Mouse (Mus musculus) kidney, adult 8-10 months (tissue): ENCODE results near the gene Zfp740.
"Not testable (repeated sequence)": the region's sequence is repeated elsewhere in the genome, so short reads cannot be mapped to it uniquely, and the experiment has no call there.

ENCODE experiments used
- DNase-seq, 2 experiments: peaks; one replicate each; pipeline ENCODE4 v3.0.0; 2022

Zfp740 gene

DNA sequence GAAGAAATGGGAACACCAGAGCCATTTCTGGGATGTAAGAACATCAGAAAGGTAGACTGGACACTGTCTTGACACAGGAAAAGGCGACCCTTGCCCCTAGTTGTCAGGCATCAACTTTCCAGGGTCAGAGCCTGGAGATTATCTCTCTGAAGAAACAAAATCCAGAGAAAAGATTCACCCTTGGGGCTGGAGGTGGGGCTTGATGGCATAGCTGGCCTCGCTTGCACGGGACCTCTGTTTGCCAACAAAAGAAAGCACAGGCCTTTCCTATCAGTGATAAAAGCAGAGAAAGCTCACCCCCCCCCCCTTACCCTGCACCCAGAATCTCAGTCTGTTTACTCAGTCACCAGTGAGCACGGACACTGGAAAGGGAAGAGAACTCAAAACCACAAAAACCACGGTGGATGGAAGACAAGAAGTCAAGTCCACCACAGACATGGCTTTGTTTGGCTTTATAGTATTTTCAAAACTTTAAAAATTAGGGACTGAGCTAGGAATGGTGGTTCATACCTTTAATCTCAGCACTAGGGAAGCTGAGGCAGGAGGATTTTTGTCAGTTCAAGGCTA, 10.1 kb upstream of the Zfp740 start:
- DNase-seq, result no peak

DNA sequence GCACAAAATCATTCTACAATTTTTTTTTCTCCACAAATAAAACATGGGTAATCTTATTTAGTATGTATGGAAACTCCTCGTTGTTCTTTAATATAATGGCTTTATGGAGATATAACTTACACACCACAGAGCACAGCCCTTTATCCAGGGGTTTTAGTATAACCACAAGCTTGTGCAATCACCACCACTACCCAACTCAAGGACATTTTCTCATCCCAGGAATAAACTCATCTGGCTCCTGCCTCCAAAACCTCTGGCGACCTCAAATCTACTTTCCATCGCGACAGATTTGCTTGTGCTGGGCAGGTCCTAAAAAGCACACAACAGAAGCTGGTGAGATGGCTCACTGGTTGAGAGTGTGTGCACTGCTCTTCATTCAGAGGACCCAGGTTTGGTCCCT, 9.4 kb upstream of the Zfp740 start:
- DNase-seq, result no peak

DNA sequence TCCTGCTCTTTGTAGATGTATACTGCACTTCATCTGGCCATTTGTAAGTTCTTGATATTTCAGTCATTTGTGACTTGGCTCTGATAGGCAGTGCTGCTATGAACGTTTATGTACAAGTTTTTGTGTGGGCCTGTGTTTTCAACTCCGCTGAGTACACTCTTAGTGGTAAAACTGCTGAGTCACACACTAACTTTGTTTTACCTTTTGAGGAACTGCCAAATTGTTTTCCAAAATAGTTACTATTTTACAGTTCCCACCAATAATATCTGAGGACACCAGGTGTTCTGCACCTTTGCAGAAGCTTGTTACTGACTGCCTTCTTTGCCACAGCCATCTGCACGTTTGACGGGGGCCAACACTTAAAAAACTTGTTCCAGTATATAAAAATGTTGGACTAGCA, 8.6 kb upstream of the Zfp740 start:
- DNase-seq, result no peak

DNA sequence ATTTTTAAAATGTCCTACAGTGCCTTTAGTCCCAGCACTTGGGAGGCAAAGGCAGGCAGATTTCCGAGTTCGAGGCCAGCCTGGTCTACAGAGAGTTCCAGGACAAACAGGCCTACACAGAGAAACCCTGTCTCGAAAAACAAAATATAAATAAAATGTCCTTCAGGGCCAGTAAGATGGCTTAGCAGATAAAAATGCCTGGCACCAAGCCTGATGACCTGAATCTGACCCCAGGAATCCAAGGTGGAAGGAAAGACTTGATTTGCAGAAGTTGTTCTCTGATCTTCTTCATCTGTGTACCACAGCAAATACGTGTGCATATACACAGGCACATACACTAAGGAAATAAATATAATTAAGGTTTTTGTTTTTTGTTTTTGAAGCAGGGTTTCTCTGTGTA, 7.7 kb upstream of the Zfp740 start:
- DNase-seq, result no peak

DNA sequence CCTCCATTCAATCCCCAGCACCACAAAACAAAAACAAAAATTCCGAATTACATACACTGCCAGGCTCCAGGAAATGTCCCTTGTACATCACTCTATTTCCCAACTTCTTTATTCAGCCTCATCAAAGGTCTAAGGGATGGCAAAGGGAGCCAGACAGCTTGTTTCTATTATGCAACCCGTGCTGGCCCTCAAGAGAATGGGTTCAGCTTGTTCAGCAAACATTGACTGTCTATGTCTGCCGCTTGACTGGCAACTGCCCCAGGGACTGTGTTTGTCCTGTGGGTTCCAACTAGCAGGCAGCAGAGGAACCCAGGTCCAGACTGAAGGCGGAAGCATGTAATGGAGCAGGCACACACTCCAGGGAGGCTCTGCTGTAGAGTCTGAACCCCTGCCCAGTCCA, 4.2 kb upstream of the Zfp740 start:
- no peak for DNase-seq

DNA sequence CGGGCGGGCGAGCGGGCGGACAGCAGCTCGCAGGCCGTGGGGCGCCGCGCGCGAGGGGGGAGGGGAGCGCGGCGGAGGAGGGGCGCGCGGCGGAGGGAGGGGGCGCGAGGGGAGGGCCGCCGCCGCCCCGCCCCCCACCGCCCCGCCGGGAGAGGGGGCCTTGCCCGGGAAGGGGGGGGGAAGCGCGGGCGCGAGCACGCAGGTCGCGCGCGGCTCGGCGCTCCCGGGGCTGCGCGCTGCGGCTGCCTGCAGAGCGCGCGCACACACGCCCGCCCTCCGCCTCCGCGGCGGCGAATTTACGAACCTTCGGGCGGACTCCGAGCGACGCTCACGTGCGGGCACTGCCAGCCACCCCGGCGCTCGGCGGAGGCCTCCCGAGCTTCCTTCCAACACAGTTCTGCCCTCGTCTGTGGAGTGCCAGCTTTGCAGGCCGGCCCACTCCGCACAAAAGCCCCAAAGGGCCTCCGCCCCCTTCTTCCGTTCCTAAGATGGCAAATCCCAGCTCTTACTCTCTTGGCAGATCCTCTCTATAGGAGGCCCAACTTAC, 859 bp downstream of the Zfp740 start:
- peak; percentile 67 to 73 for DNase-seq

DNA sequence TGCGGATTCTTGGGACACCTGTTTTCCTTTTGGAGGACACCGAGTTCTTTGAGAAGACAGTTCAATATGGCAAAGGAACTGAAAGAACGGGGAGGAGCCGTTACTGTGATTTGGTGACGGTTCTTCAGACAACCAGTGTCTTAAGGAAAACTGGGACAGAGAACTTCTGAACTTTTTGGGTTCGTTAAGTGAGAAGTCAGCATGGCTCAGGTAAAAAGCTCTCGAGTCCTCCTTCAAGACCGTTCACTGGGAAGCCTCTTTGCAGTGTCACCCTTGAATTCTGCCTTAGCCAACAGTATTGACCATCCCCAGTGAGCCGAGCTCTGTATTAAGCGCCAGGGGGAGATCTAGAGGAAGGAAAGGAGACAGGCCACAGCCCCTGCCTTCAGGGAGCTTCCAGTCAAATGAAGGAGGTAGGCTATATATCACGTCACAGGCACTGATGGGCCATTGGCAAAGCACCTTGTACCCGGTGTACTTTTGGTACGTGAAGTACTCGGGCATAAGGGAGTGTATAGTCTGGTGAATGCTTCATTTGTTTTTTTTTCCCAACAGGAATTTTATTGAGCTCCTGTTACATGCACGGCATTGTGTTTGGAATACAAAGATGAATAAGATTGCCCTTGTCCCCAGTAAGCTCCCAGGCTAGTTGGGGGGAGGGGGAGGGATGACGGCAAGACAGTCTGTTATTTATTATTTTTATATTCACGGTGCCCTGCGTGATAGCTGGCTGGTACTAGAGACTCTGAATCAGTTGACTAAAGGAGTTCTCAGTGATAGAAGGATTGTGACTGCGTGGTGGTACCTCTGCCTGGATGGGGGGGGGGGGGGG, 1.8 kb downstream of the Zfp740 start, which contains the start of gene Csad:
TSS of gene Csad (minus strand) at position 51 of the 832 bp plus-strand sequence.
- DNase-seq, result no peak

DNA sequence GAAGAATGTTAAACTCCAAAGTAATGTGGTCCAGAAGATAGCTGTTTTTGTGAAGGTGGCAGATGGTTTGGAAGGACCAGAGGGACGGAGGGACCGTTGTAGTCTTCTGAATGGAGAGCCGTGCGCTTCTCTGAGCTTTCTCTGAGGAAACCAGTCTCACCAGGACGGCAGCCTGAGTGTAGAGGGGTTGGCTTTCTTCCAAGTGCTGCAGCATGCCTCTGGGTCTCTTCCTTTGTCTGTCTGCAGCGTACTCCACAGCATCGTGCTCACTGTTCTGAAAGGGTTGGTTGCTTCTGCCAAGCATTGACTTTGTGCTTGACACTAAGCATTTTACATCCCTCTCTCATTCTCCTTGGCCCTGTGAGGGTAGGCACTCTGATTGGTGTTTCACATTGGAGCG, 2.7 kb downstream of the Zfp740 start:
- DNase-seq, result no peak

DNA sequence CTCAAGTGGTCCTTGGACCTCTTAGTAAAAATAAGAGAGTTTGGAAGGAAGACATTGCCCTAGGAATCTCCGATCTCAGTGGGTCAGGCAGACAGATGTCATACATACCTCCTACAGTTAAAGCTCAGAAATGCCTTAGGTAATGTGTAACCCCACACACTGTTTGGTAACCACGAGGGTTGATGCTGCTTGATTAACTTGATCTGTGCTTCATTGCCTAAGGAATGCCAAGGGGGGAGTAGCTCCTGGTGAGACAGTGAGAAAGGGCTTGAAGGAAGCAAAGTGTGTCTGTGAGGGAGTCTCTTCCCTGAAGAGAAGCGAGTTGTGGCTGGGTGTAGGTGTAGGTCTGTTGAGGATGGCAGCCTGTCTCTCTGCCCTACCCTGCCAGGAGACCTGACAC, 4.3 kb downstream of the Zfp740 start:
- DNase-seq, result peak in 1 of 2 experiments; percentile 70

DNA sequence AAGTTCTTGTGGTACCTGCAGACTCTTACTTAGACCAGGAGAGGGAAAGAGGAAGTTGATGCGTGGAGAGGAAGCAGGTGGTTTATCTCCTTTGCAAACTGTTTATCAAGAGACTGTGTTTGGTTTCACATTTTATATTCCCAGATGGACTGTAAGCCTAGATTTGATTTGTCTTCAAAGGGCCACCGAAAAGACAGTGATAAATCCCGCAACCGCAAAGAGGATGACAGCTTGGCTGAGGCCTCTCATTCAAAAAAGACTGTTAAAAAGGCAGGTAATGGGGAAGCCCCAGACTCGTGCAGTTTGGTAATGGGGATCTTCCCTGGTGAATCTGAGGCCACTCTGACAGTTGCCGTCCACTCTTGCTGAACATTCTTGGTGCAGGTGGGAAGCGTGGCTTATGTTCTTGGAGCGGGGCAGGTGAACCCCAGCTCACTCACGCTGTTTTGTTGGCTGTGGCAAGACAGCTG, 5.1 kb downstream of the Zfp740 start:
- no peak for DNase-seq

DNA sequence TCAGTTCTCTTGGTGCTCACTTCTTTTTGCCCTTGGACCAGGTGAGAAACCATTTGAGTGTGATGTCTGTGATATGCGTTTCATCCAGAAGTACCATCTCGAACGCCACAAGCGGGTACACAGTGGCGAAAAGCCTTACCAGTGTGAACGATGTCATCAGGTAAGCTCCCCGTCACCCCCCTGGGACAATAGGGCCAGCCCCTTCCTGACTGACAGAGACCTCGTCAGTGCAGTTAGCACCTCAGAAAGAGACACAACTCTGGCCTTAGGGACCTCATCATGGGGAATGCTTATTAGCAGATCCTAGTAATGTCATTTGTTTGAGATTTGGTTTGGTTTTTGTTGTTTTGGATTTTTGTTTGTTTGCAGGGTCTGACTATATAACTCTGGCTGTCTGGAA, 6.1 kb downstream of the Zfp740 start:
- no peak for DNase-seq

DNA sequence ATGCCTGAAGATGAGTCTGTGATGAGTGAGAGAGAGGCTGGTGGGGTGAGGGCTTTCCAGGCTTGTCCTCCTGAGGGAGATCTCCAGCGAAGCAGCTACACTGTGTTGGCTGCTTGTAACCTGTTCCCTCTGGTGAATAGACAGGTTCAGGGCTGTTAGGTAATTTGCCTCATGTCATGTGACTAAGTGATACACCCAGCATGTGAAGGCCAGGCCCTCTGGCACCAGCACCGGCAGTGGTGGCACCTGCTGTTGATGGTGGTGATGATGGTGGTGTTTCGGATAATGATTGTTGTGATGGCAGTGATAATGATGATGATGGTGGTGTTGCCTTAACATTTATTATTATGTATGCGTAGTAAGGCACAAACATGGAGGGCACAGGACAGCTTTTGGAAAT, 7.8 kb downstream of the Zfp740 start:
- no peak for DNase-seq

DNA sequence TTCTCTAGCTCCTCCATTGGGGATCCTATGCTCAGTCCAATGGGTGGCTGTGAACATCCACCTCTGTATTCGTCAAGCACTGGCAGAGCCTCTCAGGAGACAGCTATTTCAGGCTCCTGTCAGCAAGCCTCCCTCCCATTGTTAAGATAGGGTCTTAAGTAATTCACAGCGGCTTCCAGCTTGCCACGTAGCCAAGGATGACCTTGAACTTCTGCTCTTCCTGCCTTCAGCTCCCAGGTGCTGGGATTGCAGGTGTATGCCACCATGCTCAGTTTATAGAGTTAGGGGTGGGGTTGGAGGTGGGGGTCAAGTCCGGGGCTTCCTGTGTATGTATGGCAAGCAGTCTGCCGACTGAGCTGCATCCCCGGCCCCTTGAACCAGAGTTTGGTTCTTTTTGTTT, 8.8 kb downstream of the Zfp740 start:
- DNase-seq, result no peak

DNA sequence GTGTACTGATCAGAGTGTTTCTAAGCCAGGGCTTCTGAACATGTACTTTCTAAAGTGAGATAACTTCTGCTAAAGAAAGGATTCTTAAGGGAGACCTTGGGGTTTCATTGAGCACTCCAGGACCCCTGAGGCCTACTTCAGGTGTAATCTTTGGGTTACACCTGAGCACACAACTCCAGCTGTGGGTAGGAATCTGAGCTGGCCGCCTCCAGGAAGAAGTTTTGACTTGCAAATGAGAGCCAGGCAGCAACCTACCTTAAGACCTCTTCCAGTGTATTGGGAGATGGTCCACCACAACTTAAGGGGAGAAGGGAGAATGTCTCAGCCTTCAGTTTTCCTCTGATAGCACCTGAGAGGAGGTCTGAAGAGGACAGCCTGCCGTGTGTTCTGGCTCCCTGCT, 11.1 kb downstream of the Zfp740 start:
- DNase-seq, result no peak

DNA sequence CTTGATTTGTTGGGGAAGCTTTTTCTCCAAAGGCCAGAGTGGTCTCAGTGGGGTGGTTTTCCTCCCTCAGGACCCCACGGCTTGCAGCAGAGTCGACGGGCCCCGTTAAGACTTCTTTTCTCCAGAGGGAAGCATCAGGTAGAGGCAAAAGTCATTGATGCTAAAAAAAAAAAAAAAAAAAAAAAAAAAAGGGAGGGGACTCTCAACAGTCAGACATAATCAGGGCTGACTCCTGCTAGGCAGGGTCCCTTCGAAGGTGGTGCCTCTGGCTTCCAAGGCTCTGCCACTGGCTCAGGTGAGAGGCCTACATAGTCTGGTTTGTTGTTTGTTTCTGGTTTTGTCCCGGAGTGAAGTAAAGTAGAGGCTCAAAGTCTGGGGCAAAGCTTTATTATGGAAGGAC, 12.6 kb downstream of the Zfp740 start:
- no peak for DNase-seq

DNA sequence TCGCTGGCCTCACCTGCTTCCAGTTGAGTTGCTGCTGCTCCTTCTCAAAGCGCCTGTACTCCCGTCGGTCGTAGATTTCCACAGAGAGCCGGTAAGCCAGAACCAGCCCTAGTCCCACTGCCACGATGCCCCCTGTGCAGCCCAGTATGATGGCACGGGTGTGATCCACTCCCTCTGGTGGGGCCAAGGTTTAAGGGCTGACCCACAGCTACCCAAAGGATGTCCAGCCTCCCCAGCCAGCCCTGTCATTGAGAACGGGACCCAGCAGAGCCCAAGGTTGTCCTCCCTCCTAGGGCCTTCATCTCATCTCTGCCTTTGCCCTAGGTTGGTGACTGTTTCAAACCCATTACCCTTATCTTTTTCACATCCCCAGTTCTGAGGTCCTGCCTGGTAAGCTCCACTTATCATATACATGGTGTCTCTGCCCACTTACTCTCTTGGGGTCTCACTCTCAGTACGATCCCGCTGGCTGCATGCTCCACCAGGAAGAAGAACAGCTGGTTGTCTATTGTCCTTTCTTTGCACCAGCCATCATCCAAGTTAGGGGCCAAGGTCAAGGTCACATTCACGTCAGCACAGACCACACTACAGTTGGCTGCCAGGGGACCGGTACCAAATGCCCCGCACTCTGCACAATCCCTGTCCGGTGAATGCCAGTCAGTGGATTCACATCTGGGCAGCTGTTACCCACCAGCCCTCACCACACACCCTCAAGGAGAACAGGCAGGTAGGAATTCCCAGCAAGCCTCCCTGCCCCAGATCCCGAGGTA, 13.6 kb downstream of the Zfp740 start:
- DNase-seq, result no peak

DNA sequence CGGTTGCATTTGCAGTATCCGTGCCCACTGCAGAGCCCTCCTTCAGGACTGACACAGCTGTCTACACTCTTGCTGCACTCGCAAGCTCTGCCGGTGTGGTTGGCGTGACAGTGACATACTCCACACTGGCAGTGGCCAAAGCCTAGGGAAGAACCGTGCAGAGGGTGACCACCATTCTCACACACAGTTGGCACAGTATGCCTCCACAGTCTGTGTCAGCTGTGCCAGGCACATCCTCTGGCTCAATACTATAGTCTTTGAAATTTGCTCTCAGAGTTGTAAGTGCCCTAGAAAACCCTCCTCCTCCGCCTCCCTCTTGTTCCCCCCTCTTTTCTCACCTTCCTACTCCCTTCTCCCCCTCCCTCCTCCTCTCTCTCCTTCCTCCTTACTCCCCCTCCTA, 14.3 kb downstream of the Zfp740 start:
- no peak for DNase-seq

DNA sequence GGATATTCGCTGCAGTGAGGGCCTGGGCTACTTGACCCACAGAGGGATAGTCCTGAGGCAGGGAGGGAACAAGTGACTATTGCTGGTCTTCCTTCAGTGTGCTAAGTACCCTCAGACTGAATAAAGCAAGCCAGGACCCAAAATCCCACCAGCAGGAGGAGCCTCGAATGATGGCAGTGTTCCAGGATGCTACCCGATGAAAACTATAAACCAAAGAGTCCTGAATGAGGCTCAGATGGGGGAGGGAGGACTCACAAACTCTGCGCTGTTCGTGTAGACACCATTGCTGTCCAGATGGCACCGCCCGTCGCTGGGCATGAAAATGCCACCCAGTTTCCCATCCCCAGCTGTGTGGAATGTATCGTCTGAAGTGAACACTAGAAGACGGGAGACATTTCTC, 19.3 kb downstream of the Zfp740 start:
- no peak for DNase-seq

DNA sequence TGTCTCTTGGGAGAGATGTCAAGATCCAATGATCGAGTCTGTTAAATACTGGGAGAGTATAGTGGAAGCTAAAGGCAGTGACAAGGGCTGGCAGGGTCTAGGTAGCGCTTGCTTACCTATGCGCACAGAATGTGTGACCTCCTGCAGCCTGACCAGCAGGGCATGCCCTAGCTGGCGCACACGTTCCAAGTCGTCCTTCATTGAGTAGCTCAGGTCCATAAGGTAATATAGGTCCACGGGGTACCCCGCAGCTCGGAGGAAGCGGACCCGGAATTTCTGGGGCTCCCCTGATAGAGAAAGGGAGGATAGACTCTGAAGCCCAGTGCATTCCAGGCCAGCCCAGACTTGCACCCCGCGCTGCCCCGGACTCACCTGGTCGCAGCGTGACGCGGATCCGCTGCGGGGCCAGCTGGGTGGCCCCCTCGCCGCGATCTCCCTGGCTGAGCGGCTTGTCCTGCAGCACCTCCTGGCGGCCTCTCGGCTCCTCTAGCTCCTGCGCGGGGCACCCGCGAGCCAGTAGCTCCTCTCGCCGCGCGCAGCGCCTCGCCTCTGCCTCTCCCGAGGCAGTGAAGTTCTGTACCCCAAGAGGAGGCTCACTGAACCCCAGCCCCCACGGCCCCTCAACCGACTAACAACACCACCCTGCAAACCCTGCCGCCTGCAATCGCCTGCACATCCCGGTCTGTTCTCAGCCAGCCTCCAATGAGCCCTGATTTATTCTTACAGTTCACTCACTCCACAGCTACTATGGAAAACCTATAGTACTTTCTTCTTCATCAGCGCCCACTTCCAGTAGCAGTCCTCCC, 21.3 kb downstream of the Zfp740 start:
- DNase-seq, result peak in 1 of 2 experiments; percentile 83

DNA sequence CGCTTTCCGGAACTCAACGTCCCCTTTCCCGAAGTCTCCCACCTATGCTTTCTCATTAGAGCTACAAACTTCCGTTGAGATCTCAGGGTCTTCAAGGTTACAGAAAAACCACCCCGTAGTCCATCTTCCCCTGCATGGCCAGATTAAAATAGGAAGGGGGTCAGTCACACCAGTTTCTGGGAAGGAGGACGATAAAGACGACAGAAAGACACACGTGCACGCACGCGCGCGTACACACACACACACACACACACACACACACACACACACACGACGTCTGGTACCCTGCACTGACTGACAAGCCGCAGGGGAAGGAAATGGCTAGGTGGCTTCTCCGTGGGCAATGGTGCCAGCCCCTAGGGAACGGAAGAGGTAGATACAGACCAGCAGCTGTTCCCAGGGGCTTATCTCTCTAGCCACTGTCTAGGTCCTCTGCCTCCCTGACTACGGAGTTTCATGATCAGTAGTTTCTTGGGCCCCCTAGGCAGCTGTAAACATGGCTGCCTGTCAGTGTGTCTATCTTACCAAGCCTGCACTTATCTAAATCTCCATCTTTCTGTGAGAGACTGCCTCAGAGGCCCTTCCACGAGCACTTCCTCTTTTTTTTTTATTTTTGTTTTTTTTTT, 22.1 kb downstream of the Zfp740 start:
- no peak for DNase-seq

DNA sequence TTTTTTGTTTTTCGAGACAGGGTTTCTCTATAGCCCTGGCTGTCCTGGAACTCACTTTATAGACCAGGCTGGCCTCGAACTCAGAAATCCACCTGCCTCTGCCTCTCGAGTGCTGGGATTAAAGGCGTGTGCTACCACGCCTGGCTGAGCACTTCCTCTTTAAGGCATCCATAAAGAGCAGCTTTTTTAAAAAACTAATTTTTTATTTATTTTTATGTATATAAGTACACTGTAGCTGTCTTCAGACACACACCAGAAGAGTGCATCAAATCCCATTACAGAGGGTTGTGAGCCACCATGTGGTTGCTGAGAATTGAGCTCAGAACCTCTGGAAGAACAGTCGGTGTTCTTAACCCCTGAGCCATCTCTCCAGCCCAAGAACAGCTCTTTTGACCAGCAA, 22.6 kb downstream of the Zfp740 start:
- not testable (repeated sequence) for DNase-seq
